Mouse (Mus musculus) midbrain, postnatal 0 days (tissue): Measurements from ENCODE around the gene Vgll4. TPM values are rescaled to one million over a fixed set of nuclear protein-coding genes. Genes with fewer than 3 reads are reported as not detected.

Experiments
- ATAC-seq: fragments of 200-750 bp; cut with Nextera tagmentation; 2 replicates; pipeline ENCODE4 v1.8.0; 2017; ENCODE audit warnings: moderate number of reproducible peaks, mild to moderate bottlenecking, moderate TSS enrichment, moderate library complexity; ENCODE audit not compliant: low FRiP score
- DNase-seq: peaks from one replicate; pipeline ENCODE4 v3.0.0-alpha.2; 2015; ENCODE audit warnings: low spot score
- H3K27ac ChIP-seq: fragments of 300-500 bp; sonication (generic); 2 replicates; pipeline ENCODE4 v1.5.1; 2014; ENCODE audit warnings: low read depth, mild to moderate bottlenecking, low read length, mixed read lengths
- H3K27me3 ChIP-seq: fragments of 300-500 bp; sonication (generic); 2 replicates; pipeline ENCODE4 v1.6.1; 2014; ENCODE audit warnings: low read length, control low read depth, mixed read lengths; ENCODE audit not compliant: insufficient read depth
- H3K36me3 ChIP-seq: fragments of 300-500 bp; sonication (generic); 2 replicates; pipeline ENCODE4 v1.6.1; 2014; ENCODE audit warnings: low read length, control low read depth, mixed read lengths; ENCODE audit not compliant: insufficient read depth
- H3K4me1 ChIP-seq: fragments of 300-500 bp; sonication (generic); 2 replicates; pipeline ENCODE4 v1.6.1; 2014; ENCODE audit warnings: mild to moderate bottlenecking, control low read depth, antibody characterized with exemption, low read length, mixed read lengths; ENCODE audit not compliant: insufficient read depth
- H3K4me2 ChIP-seq: fragments of 300-500 bp; sonication (generic); 2 replicates; pipeline ENCODE4 v1.6.1; 2014; ENCODE audit warnings: low read depth, mild to moderate bottlenecking, low read length, mixed read lengths; ENCODE audit not compliant: poor library complexity, severe bottlenecking
- H3K4me3 ChIP-seq: fragments of 300-500 bp; sonication (generic); 2 replicates; pipeline ENCODE4 v1.5.1; 2014; ENCODE audit warnings: low read depth, mild to moderate bottlenecking, low read length, moderate library complexity
- H3K9ac ChIP-seq: fragments of 300-500 bp; sonication (generic); replicated peaks from 2 replicates; pipeline ENCODE4 v1.6.1; 2014; ENCODE audit warnings: mild to moderate bottlenecking, low read length, moderate library complexity, mixed read lengths; ENCODE audit not compliant: poor library complexity, severe bottlenecking
- H3K9me3 ChIP-seq: fragments of 300-500 bp; sonication (generic); 2 replicates; pipeline ENCODE4 v1.6.1; 2016; ENCODE audit warnings: low read length, control low read depth
- CTCF ChIP-seq: IDR thresholded peaks from 2 replicates; pipeline ENCODE4 v1.5.1; 2016; ENCODE audit warnings: antibody characterized with exemption, mild to moderate bottlenecking
- WGBS: fragments of 180-500 bp; shearing (Covaris S2); extraction: QIAGEN DNeasy Blood & Tissue Kit; methylation state at CpG from one replicate; pipeline ENCODE4 v1.1.7; 2014; 5-methylcytosine and 5-hydroxymethylcytosine counted together
- polyA plus RNA-seq: library from polyadenylated mRNA; unstranded; fragments of >200 nt; fragmentation: Nextera tagmentation; extraction: Ambion mirVana; gene quantifications from 2 replicates; pipeline ENCODE4 v1.2.1, GENCODE M21; 2015
- total RNA-seq: library from RNA; depleted of rRNA; stranded (reverse); fragments of >200 nt; gene quantifications from 2 replicates; pipeline ENCODE4 v1.2.3, GENCODE M21; 2014

Gene Vgll4
- total and polyA plus RNA-seq, 2 experiments from 2014 or later, result 36.0 to 58.5 TPM

GRCm38 (mm10) chr6:114917129-114917528, 52.7 kb downstream of the Vgll4 start:
- Histone ChIP-seq H3K36me3 (no peaks in the 10 kb centered on the region), H3K27ac (no peak overlapping the region), H3K4me3 (no peak overlapping the region), H3K4me1 (peaks cover 20% of the 10 kb centered on the region), H3K27me3 (no peaks in the 10 kb centered on the region), H3K4me2 (peak overlapping the region; percentile 7), H3K9me3 (no peaks in the 10 kb centered on the region), H3K9ac (no peak overlapping the region)
- TF ChIP-seq CTCF, result no peak
- WGBS, result 42% methylated on average over 11 of the region's 11 CpGs
- DNase-seq (peak; percentile 54), ATAC-seq (no peak)

GRCm38 (mm10) chr6:114916715-114916992, 53.1 kb downstream of the Vgll4 start:
- ATAC-seq (no peak), DNase-seq (no peak)
- Histone ChIP-seq H3K4me2 (peak overlapping the region; percentile 7), H3K4me1 (peaks cover 20% of the 10 kb centered on the region), H3K36me3 (no peaks in the 10 kb centered on the region), H3K27me3 (no peaks in the 10 kb centered on the region), H3K9ac (0 out of 2 replicates have a peak overlapping the region, but pooled peaks have one; percentile 33), H3K27ac (0 out of 2 replicates have a peak overlapping the region, but pooled peaks have one; percentile 6), H3K4me3 (peak overlapping the region; percentile 1; the same call in 1 of the 2 replicates), H3K9me3 (no peaks in the 10 kb centered on the region)
- no peak for TF ChIP-seq CTCF
- WGBS, result 13% methylated on average over 5 of the region's 5 CpGs

GRCm38 (mm10) chr6:114915915-114916714, 53.7 kb downstream of the Vgll4 start:
- Histone ChIP-seq H3K9me3 (no peaks in the 10 kb centered on the region), H3K4me2 (peak overlapping the region; percentile 7), H3K36me3 (no peaks in the 10 kb centered on the region), H3K27ac (0 out of 2 replicates have a peak overlapping the region, but pooled peaks have one; percentile 6), H3K4me1 (peaks cover 20% of the 10 kb centered on the region), H3K4me3 (peak overlapping the region; percentile 1; the same call in 1 of the 2 replicates), H3K9ac (0 out of 2 replicates have a peak overlapping the region, but pooled peaks have one; percentile 33), H3K27me3 (no peaks in the 10 kb centered on the region)
- no peak for TF ChIP-seq CTCF
- WGBS, result 19% methylated on average over 19 of the region's 19 CpGs
- DNase-seq, result no peak
- ATAC-seq, result no peak

- DNase-seq (no peak), ATAC-seq (no peak)
- Histone ChIP-seq H3K36me3 (no peaks in the 10 kb centered on the region), H3K27me3 (no peaks in the 10 kb centered on the region), H3K4me3 (no peak overlapping the region), H3K27ac (peak overlapping the region; percentile 26; the same call in 1 of the 2 replicates), H3K4me2 (no peak overlapping the region), H3K4me1 (peaks cover 18% of the 10 kb centered on the region), H3K9ac (no peak overlapping the region), H3K9me3 (no peaks in the 10 kb centered on the region)
- no peak for TF ChIP-seq CTCF
- 33% methylated on average over 10 of the region's 10 CpGs for WGBS
Observed at GRCm38 (mm10) chr6:114914041-114914716, 55.6 kb downstream of the Vgll4 start.

- H3K9ac ChIP-seq, result no peak overlapping the region
- no peak overlapping the region for H3K27ac ChIP-seq
- TF ChIP-seq CTCF, result no peak
- H3K4me1 ChIP-seq, result peaks cover 12% of the 10 kb centered on the region
- WGBS, result 41% methylated on average over 4 of the region's 4 CpGs
- no peaks in the 10 kb centered on the region for H3K36me3 ChIP-seq
- no peak for DNase-seq
- no peaks in the 10 kb centered on the region for H3K9me3 ChIP-seq
- H3K4me3 ChIP-seq, result no peak overlapping the region
- no peaks in the 10 kb centered on the region for H3K27me3 ChIP-seq
- H3K4me2 ChIP-seq, result no peak overlapping the region
- ATAC-seq, result no peak
Observed at GRCm38 (mm10) chr6:114913142-114913541, 56.7 kb downstream of the Vgll4 start.

GRCm38 (mm10) chr6:114911540-114911939, 58.3 kb downstream of the Vgll4 start:
- DNase-seq (no peak), ATAC-seq (no peak)
- 66% methylated on average over 3 of the region's 3 CpGs for WGBS
- Histone ChIP-seq H3K27me3 (no peaks in the 10 kb centered on the region), H3K4me3 (no peak overlapping the region), H3K4me2 (no peak overlapping the region), H3K9me3 (no peaks in the 10 kb centered on the region), H3K27ac (0 out of 2 replicates have a peak overlapping the region, but pooled peaks have one; percentile 7), H3K4me1 (peaks cover 6% of the 10 kb centered on the region), H3K36me3 (no peaks in the 10 kb centered on the region), H3K9ac (no peak overlapping the region)
- TF ChIP-seq CTCF, result no peak
